In genomic region chr11:11884533-11885245, GRCm38 (mm10) we compare ENCODE assay signal across 11 mouse cellular contexts. TPM values are rescaled to one million over a fixed set of nuclear protein-coding genes. Genes with fewer than 3 reads are reported as not detected.
DNase-seq lines count a peak whose midpoint lies in the region; ATAC-seq lines count a peak whose summit lies in the region.
"Had no signal": no experiment of that assay in that cellular context is flagged by ENCODE, and none has a peak within 500 bp of the region (broad histone marks: within the 10 kb centered on the region; RNA-seq: fewer than 3 reads in every experiment).

No protein-coding gene starts in this region.

- H3K4me2 ChIP-seq in heart, embryonic 11.5 days = no peak overlapping the region
- H3K4me2 ChIP-seq in neural tube, embryonic 13.5 days = no peak overlapping the region
- peak overlapping the region; percentile 60 for H3K4me2 ChIP-seq in liver, embryonic 13.5 days

- ATAC-seq in heart, embryonic 11.5 days (replicated peaks; ENCODE audit: insufficient number of reproducible peaks, low FRiP score, low TSS enrichment) = peak; percentile 71; the same call in 1 of the 2 replicates
- no peak; the same call in 1 of the 2 replicates for ATAC-seq in neural tube, embryonic 13.5 days (ENCODE audit: low read depth)
- ATAC-seq in liver, embryonic 13.5 days (ENCODE audit: low read depth) = peak; percentile 92

- no peaks in the 10 kb centered on the region for H3K27me3 ChIP-seq in heart, embryonic 11.5 days (ENCODE audit: control insufficient read depth, insufficient read depth, low read length)
- H3K27me3 ChIP-seq in neural tube, embryonic 13.5 days = no peaks in the 10 kb centered on the region
- H3K27me3 ChIP-seq in liver, embryonic 13.5 days = no peaks in the 10 kb centered on the region

- H3K4me3 ChIP-seq in heart, embryonic 11.5 days (ENCODE audit: low read depth, low read length) = no peak overlapping the region
- no peak overlapping the region for H3K4me3 ChIP-seq in neural tube, embryonic 13.5 days
- H3K4me3 ChIP-seq in liver, embryonic 13.5 days (replicated peaks) = peak overlapping the region; percentile 2; the same call in 1 of the 2 replicates

- intact Hi-C loops in heart, postnatal 36 days (cut with DNase I) = no loop called here

- 23% methylated on average over 11 of the region's 11 CpGs for WGBS in heart, embryonic 11.5 days (ENCODE audit: insufficient replicate concordance)
- WGBS in neural tube, embryonic 13.5 days = 41% methylated on average over 11 of the region's 11 CpGs
- 13% methylated on average over 11 of the region's 11 CpGs for WGBS in liver, embryonic 13.5 days (ENCODE audit: insufficient replicate concordance)

- no peak overlapping the region for H3K9ac ChIP-seq in heart, embryonic 11.5 days (ENCODE audit: low read depth, low read length)
- no peak overlapping the region for H3K9ac ChIP-seq in neural tube, embryonic 13.5 days
- H3K9ac ChIP-seq in liver, embryonic 13.5 days = peak overlapping the region; percentile 51

- peaks cover 38% of the 10 kb centered on the region for H3K4me1 ChIP-seq in heart, embryonic 11.5 days (ENCODE audit: control insufficient read depth, insufficient read depth, low read length)
- peaks cover 23% of the 10 kb centered on the region for H3K4me1 ChIP-seq in neural tube, embryonic 13.5 days (replicated peaks)
- peaks cover 95% of the 10 kb centered on the region for H3K4me1 ChIP-seq in liver, embryonic 13.5 days (replicated peaks)

- H3K36me3 ChIP-seq in heart, embryonic 11.5 days (ENCODE audit: control insufficient read depth, insufficient read depth, low read length) = no peaks in the 10 kb centered on the region
- no peaks in the 10 kb centered on the region for H3K36me3 ChIP-seq in neural tube, embryonic 13.5 days
- H3K36me3 ChIP-seq in liver, embryonic 13.5 days = no peaks in the 10 kb centered on the region

- no peaks in the 10 kb centered on the region for H3K9me3 ChIP-seq in heart, embryonic 11.5 days (replicated peaks; ENCODE audit: control insufficient read depth, low read length)
- H3K9me3 ChIP-seq in neural tube, embryonic 13.5 days = no peaks in the 10 kb centered on the region
- H3K9me3 ChIP-seq in liver, embryonic 13.5 days (replicated peaks) = no peaks in the 10 kb centered on the region

- peak overlapping the region; percentile 81 for H3K27ac ChIP-seq in heart, embryonic 11.5 days (ENCODE audit: low read depth, low read length)
- H3K27ac ChIP-seq in neural tube, embryonic 13.5 days (replicated peaks) = 0 out of 2 replicates have a peak overlapping the region, but pooled peaks have one; percentile 33
- peak overlapping the region; percentile 87 for H3K27ac ChIP-seq in liver, embryonic 13.5 days

- DNase-seq in heart, postnatal 36 days = no peak
- DNase-seq in neural tube, embryonic 10.5 days (ENCODE audit: extremely low spot score, low spot score) = no peak
- DNase-seq in liver, embryonic 13.5 days = peak; percentile 76
- DNase-seq in cerebellum, postnatal 36 days = no peak
- no peak for DNase-seq in ovary, postnatal 10 days (ENCODE audit: low spot score)
- DNase-seq in thymus, postnatal 0 days (ENCODE audit: low spot score) = no peak
- DNase-seq: cerebellum, adult 18-20 months; kidney, adult 18-20 months; lung, adult 18-20 months had no signal

RNA-seq across cellular contexts. Expression of gene Ddc, which starts 13.3 kb away (rescaled TPM):
- 39.7 and 44.5 TPM in 2 replicates for polyA plus RNA-seq in heart, embryonic 11.5 days (2014; fragmentation: Nextera tagmentation; extraction: Ambion mirVana)
- total RNA-seq in heart, postnatal 36 days (2021) = 1 to 10 TPM; 2.1 to 2.4 TPM
- polyA plus RNA-seq in neural tube, embryonic 13.5 days (2015; fragmentation: Nextera tagmentation; extraction: Ambion mirVana) = 3.3 and 6.5 TPM in 2 replicates
- polyA plus RNA-seq in liver, embryonic 13.5 days (2015; fragmentation: Nextera tagmentation; extraction: Ambion mirVana) = 9.7 and 11.3 TPM in 2 replicates
- polyA plus RNA-seq in thymus, postnatal 0 days (2015; fragmentation: Nextera tagmentation; extraction: Ambion mirVana) = 4.9 and 7.8 TPM in 2 replicates

Comparison
In these comparisons a context has a peak if more than half of its experiments do, and no peak if none do; other contexts are left out.
1. H3K27ac ChIP-seq: peak in every context shown above with its lines; median percentile 87 in liver, embryonic 13.5 days; 81 in heart, embryonic 11.5 days; 33 in neural tube, embryonic 13.5 days.